Mouse (Mus musculus) testis, postnatal 14 days (tissue): ENCODE results near the gene Smc1b.
"Not testable (repeated sequence)": the region's sequence is repeated elsewhere in the genome, so short reads cannot be mapped to it uniquely, and the experiment has no call there.

Experiments used
- DNase-seq: peaks from one replicate; pipeline ENCODE4 v3.0.0; 2021; ENCODE audit warnings: low spot score

Gene Smc1b

DNA sequence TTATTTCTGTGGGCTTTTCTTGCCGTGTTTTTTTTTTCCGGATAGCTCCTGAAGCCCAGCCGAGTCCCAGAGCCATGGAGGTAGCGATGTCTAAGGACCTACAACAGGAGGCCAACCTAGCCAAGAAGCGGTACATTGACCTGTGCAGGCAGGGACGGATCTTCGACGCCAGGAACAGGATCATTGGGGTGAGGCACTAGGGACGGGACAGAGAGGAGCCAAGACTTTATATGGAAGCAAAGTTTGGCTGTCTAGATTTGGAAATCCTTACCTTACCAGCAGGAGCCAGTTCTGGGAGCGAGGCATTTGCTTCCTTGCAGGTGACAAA is 393 bp upstream of the Smc1b start:
- no peak for DNase-seq

DNA sequence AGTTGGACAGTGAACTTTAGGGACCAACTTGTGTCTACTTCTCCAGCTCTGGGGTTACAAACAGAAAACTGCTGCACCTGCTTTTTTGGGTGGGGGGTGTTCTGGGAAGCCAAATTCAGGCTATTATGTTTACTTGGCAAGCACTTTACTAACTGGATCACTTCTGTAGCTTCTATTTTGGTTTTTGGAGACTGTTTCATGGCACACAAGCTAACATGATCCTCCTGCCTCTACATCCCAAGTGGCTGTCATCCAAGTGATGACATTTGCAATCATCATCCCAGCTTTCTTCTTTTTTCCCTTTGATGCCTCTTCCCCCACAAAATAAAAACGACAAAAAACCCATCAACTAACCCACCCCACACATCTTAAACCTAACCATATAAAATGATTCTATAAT is 46.1 kb downstream of the Smc1b start:
- DNase-seq: no peak

DNA sequence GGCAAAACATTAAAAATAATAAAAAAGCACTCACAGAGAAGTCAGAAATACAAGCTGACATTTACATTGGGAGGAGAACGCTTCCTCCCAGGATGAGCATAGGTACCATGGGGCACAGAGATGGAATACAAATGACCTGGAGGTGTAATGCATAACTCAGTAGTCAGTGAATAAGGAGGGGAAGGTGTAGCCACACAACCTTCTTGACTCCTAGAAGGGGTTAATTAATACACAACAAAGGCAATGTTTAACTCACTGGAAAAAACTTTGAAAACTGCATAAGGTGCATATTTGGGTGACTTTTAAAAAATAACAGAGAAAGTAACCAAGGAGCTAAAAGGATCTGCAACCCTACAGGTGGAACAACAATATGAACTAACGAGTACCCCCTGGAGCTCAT is 59.1 kb downstream of the Smc1b start:
- no peak for DNase-seq

GRCm38 (mm10) chr15:85070561-85070960 is 61.2 kb downstream of the Smc1b start:
- no peak for DNase-seq

GRCm38 (mm10) chr15:85063421-85063820 is 68.3 kb downstream of the Smc1b start:
- no peak for DNase-seq

DNA sequence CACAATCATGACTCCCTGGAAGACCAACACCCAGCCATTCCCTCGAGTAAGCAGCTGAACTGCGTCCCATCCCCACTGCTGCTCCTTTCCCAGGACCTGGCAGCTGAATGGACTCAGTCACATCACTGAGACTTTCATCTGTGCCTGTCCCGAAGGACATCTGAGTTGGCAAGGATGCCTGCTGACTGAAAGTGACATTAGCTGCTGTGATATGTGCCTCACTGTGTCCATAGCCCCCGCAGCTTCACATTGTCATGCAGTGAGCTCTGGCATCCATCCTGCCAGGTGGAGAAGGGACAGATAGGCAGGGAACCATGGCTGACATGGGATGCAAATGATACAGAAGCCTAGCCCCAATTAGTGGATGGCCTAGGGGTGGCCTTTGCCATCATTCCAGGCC is 76.6 kb downstream of the Smc1b start:
- no peak for DNase-seq

DNA sequence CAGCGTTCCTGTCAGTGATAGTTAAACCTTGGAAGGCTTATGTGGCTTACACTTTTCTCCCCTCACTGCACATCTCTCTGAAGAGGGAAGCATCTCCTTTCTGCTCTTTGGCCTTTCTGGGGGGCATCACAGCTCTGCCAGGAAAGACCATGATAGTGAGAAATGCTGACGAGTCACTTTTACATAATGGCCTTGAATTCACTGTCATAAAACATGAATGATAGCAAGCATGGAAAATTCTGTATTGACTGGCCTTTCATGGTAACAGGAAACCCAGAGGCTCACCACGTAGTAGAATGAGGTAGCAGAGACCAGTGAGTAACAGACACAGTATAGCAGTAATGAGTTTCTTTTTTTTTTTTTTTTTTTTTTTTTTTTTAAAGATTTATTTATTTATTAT is 77.7 kb downstream of the Smc1b start:
- no peak for DNase-seq

GRCm38 (mm10) chr15:85049758-85050157 is 82.0 kb downstream of the Smc1b start:
- no peak for DNase-seq

- no peak for DNase-seq
These were observed 83.9 kb downstream of the Smc1b start for GRCm38 (mm10) chr15:85047865-85048264.

DNA sequence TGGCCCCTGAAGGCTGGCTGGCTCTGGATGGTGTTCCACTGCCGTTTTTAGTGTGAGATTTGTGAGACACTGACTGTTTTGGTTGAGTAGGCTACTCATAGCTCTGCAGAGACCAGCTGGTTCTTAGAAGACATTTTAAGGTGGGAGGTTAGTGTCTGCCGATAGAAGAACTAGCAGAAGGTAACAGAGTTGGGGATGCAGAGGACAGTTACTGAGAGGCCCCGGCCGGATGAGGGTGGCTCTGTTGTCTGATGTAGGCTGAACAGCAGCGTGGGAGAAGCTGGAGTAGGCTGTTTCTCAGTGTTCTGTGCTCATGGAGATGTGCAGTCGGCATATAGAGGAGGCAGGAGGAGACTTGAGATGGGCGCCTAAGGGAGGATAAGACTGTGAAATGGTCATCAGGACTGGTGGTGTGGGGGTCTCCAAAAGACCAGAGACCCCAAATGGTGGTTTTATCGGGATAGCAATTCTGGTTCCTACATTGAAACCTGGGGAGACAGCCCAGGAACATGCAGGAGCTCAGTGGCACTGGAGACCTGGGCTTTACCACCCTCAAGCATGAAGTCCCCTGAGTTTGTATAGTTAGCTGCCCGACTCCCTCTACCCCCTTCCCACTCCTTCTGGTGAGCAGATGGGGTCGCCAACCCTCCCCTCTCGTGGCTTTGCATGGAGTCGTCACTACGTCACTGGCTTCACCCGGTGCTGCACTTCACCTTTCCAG is 85.4 kb downstream of the Smc1b start:
- DNase-seq: no peak

GRCm38 (mm10) chr15:85043761-85044160 is 88.0 kb downstream of the Smc1b start:
- DNase-seq: no peak

DNA sequence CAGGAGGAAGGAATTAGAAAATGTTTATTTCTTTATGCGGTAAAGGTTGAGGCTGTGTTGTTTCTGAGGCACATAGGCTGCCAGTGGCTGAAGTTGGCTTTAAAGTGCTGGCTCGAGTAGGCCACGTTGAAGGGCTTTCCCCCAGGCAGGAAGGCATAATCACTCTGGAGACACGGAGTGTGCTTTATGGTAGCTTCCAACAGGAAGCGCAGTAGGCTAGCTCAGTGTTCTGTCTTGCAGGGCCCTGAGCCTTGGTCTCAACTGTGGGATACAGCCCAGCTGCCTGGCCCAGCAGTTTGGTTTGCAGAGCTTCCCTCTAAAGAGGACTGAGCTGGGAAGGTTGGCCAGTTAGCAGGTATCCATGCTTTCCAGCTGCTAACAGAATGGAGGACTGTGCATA is 88.6 kb downstream of the Smc1b start:
- DNase-seq: no peak

GRCm38 (mm10) chr15:85042361-85042954 is 89.3 kb downstream of the Smc1b start:
- DNase-seq: peak; percentile 38

DNA sequence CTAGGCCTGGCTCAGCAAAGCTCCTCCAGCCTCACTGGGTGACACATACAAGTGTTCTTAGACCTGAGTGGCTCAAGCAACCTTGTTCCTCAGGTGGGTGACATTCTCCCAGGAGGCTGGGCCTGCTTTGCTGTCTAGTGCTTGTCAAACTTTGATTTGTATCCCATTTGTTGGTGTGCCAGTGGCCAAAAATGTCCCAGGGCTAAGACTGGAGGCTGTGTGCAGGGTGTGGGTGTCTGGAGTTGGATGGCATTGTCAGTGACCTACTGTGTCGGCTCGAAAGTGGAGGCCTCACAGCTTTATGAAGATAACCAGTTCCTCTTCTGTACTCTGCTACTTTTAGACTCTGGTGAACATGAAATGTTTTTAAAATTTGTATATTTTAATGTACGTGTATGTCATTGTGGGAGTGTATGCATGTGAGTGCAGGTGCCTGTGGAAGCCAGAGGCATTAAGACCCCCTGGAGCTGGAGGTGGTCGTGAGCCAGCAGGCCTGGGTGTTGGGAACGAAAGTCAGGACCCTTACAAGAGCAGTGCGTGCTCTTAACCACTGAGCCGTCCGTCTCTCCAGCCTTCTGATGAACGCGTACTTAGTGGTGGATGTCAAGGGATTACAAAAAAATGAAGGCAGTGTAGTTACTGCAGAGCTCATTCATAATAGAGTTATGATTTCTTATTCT is 90.1 kb downstream of the Smc1b start:
- DNase-seq: no peak

DNA sequence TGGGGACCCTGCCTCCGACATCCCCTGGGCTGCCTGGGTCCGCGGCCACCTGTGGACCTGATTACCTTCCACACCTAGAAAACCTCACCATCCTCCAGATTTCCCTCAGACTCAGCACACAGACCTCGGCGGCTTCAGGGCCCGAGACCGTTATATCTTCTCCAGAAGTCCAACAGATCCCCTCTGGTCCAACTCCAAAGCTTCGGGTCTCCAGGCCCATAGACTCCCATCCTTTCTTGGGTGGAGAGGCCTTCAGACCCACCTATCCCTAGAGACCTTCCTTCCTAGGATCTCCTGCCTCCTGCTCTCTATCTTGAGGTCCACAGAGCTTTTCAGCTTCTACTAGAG is 94.4 kb downstream of the Smc1b start:
- DNase-seq: no peak

DNA sequence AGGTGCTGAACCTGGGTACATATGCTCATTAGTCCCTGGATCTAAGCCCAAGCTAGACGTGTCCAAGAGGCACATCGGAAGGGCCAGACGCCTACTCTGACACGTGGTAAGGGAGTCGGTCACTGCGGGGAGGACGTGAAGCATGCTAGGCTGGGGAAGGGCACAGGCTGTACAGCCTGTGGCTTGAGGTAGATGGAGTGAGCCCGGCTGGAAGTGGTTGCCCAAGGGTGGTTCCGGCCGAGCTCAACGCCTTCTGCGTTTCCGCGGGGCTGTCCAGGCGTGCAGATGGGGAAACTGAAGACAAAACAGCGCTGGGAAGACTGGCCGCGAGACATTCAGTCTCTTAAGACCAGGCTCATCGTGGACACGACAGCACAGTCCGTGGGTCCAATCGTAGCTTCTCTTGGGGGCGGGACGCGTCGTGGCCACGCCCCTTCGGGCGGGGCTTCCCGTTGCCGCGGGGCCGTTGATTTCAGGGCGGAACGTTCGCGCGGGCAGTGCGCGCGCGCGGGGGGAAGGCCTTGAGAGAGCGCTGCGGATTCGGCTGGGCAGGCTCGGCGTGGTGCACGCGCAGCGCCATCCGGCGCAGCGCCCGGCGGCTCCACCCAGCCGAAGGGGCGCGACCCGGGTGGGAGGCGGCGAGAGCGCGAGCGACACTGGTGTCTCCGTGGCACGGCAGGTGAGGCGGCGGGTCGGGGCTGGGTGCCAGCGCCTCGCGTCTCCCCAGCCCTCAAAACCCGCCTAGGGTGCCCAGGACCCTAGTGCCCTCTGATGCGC is 95.0 kb downstream of the Smc1b start:
- peak; percentile 94 for DNase-seq

DNA sequence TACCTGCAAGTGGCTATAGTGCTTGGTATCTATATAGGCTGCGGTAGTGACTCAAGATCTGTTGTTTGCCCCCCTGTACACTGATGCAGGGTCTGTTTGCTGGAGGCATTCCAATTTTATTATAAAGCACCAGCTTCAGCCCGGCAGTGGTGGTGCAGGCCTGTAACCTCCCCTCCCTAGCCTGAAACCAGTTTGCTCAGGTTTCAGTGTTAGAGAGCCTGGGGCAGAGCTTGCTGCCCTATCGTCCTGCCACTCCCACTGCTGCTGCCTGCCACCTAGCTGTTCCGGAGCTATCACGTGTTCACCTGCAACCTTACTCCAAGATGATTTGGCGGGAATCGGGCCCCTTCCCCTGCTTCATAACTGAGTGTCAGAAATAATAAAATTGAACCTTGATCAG is 97.8 kb downstream of the Smc1b start:
- not testable (repeated sequence) for DNase-seq

DNA sequence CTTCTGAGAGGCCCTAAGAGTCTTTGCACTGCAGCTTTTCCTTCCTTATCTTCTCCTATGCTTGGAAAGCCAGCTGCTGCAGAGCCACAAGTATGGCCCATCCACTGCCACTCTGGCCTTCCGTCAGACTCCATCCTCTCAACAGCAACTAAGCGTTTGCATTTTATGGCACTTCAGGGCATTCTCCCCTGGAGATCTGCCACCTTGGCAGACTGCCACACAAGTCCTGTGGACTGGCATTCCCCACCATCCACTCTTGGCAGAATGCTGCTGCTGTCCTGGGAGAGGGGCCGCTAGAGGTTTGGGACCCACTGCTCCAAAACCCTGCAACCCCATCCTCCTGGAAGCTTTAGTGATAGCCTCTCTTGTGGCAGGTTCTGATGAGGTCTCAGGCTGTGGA is 99.9 kb downstream of the Smc1b start:
- no peak for DNase-seq

DNA sequence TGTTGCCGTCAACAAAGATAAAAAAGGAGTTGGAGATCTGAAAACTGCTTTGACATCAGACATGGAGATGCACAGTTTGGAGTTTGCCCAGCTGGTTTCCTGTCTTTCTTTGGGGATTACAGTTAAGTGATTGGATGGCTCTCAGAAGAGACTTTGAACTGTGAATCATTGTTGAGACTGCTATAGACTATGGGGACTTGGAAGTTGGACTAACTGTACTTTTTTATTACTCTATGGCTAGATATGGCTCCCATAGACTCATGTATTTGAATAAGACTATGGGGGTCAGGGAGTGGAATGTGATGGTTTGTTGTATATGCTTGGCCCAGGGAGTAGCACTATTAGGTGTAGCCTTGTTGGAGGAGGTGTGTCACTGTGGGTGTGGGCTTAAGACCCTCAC is 101.1 kb downstream of the Smc1b start:
- DNase-seq: not testable (repeated sequence)

- not testable (repeated sequence) for DNase-seq
These were observed 103.1 kb downstream of the Smc1b start, which contains the start of gene Fam118a for GRCm38 (mm10) chr15:85028648-85029047. Fam118a (plus strand) TSS chr15:85028948.

- no peak for DNase-seq
These were observed 104.0 kb downstream of the Smc1b start for GRCm38 (mm10) chr15:85027740-85028139.

DNA sequence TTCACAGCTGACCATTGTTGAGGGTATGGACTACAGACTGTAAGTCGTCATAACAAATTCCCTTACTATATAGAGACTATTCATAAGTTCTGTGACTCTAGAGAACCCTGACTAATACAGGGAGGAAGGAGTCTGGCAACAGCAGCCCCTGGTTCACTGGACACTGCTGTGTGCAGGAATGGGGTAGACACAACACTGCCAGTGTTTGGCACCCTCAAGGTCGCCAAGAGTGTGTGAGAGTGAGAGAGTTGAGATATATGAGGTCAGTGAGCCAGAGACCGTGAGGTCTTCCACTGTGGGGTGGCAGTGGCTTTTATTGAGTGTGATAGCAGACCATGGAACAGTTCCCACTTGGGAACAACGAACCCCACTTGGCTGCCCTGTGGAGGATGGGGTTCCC is 105.6 kb downstream of the Smc1b start:
- no peak for DNase-seq

- no peak for DNase-seq
These were observed 109.6 kb downstream of the Smc1b start for GRCm38 (mm10) chr15:85022211-85022610.
